Mouse (Mus musculus): ENCODE data around the gene Dip2c. TPM values are rescaled to one million over a fixed set of nuclear protein-coding genes. Genes with fewer than 3 reads are reported as not detected.
A peak's percentile ranks its signal among the peaks of the same experiment; 100 is the strongest.

Dip2c gene
- polyA plus RNA-seq, 1 experiment from 2014 or later: 4.6 TPM

- Histone ChIP-seq H3K4me2 (ENCODE audit: low read depth, low read length) (no peak overlapping the region), H3K4me3 (ENCODE audit: low read length) (no peak overlapping the region), H3K4me1 (replicated peaks; ENCODE audit: control insufficient read depth, insufficient read depth, low read length) (no peaks in the 10 kb centered on the region), H3K27me3 (ENCODE audit: control insufficient read depth, insufficient read depth, low read depth, low read length) (no peaks in the 10 kb centered on the region), H3K27ac (ENCODE audit: low read length) (no peak overlapping the region), H3K9ac (ENCODE audit: low read length) (no peak overlapping the region), H3K36me3 (ENCODE audit: control insufficient read depth, insufficient read depth, low read length) (no peaks in the 10 kb centered on the region), H3K9me3 (ENCODE audit: control insufficient read depth, low read length) (no peaks in the 10 kb centered on the region)
- no peak for ATAC-seq (ENCODE audit: low read depth)
- WGBS: 50% methylated on average over 3 of the region's 3 CpGs
Observed at GRCm38 (mm10) chr13:9637949-9638348, 361.6 kb downstream of the Dip2c start.

GRCm38 (mm10) chr13:9648716-9649115 is 372.4 kb downstream of the Dip2c start:
- Histone ChIP-seq H3K9me3 (ENCODE audit: control insufficient read depth, low read length) (no peaks in the 10 kb centered on the region), H3K4me3 (ENCODE audit: low read length) (no peak overlapping the region), H3K36me3 (ENCODE audit: control insufficient read depth, insufficient read depth, low read length) (no peaks in the 10 kb centered on the region), H3K9ac (ENCODE audit: low read length) (no peak overlapping the region), H3K4me2 (ENCODE audit: low read depth, low read length) (no peak overlapping the region), H3K27ac (ENCODE audit: low read length) (no peak overlapping the region), H3K27me3 (ENCODE audit: control insufficient read depth, insufficient read depth, low read depth, low read length) (no peaks in the 10 kb centered on the region), H3K4me1 (replicated peaks; ENCODE audit: control insufficient read depth, insufficient read depth, low read length) (no peaks in the 10 kb centered on the region)
- no peak for ATAC-seq (ENCODE audit: low read depth)
- 87% methylated on average over 13 of the region's 13 CpGs for WGBS

GRCm38 (mm10) chr13:9649894-9650293 is 373.6 kb downstream of the Dip2c start:
- 85% methylated on average over 1 of the region's 1 CpGs for WGBS
- Histone ChIP-seq H3K4me2 (ENCODE audit: low read depth, low read length) (no peak overlapping the region), H3K4me1 (replicated peaks; ENCODE audit: control insufficient read depth, insufficient read depth, low read length) (no peaks in the 10 kb centered on the region), H3K9me3 (ENCODE audit: control insufficient read depth, low read length) (no peaks in the 10 kb centered on the region), H3K36me3 (ENCODE audit: control insufficient read depth, insufficient read depth, low read length) (no peaks in the 10 kb centered on the region), H3K4me3 (ENCODE audit: low read length) (no peak overlapping the region), H3K27ac (ENCODE audit: low read length) (no peak overlapping the region), H3K27me3 (ENCODE audit: control insufficient read depth, insufficient read depth, low read depth, low read length) (no peaks in the 10 kb centered on the region), H3K9ac (ENCODE audit: low read length) (no peak overlapping the region)
- ATAC-seq (ENCODE audit: low read depth): no peak

GRCm38 (mm10) chr13:9650580-9650979 is 374.3 kb downstream of the Dip2c start:
- ATAC-seq (ENCODE audit: low read depth): no peak
- Histone ChIP-seq H3K4me3 (ENCODE audit: low read length) (no peak overlapping the region), H3K27ac (ENCODE audit: low read length) (no peak overlapping the region), H3K9ac (ENCODE audit: low read length) (no peak overlapping the region), H3K4me1 (replicated peaks; ENCODE audit: control insufficient read depth, insufficient read depth, low read length) (no peaks in the 10 kb centered on the region), H3K4me2 (ENCODE audit: low read depth, low read length) (no peak overlapping the region), H3K27me3 (ENCODE audit: control insufficient read depth, insufficient read depth, low read depth, low read length) (no peaks in the 10 kb centered on the region), H3K9me3 (ENCODE audit: control insufficient read depth, low read length) (no peaks in the 10 kb centered on the region), H3K36me3 (ENCODE audit: control insufficient read depth, insufficient read depth, low read length) (no peaks in the 10 kb centered on the region)

GRCm38 (mm10) chr13:9653018-9653417 is 376.7 kb downstream of the Dip2c start:
- no peak for ATAC-seq (ENCODE audit: low read depth)
- H3K36me3 ChIP-seq (ENCODE audit: control insufficient read depth, insufficient read depth, low read length): peaks cover 2% of the 10 kb centered on the region; the same call in 1 of the 2 replicates
- no peaks in the 10 kb centered on the region for H3K9me3 ChIP-seq (ENCODE audit: control insufficient read depth, low read length)
- H3K4me3 ChIP-seq (ENCODE audit: low read length): no peak overlapping the region
- H3K4me2 ChIP-seq (ENCODE audit: low read depth, low read length): no peak overlapping the region
- H3K27ac ChIP-seq (ENCODE audit: low read length): no peak overlapping the region
- WGBS: 76% methylated on average over 3 of the region's 3 CpGs
- no peaks in the 10 kb centered on the region for H3K27me3 ChIP-seq (ENCODE audit: control insufficient read depth, insufficient read depth, low read depth, low read length)
- H3K4me1 ChIP-seq (replicated peaks; ENCODE audit: control insufficient read depth, insufficient read depth, low read length): no peaks in the 10 kb centered on the region
- H3K9ac ChIP-seq (ENCODE audit: low read length): no peak overlapping the region

- H3K9me3 ChIP-seq (ENCODE audit: control insufficient read depth, low read length): no peaks in the 10 kb centered on the region
- no peak for ATAC-seq (ENCODE audit: low read depth)
- no peak overlapping the region for H3K4me2 ChIP-seq (ENCODE audit: low read depth, low read length)
- no peak overlapping the region for H3K27ac ChIP-seq (ENCODE audit: low read length)
- no peaks in the 10 kb centered on the region for H3K27me3 ChIP-seq (ENCODE audit: control insufficient read depth, insufficient read depth, low read depth, low read length)
- 91% methylated on average over 6 of the region's 6 CpGs for WGBS
- no peaks in the 10 kb centered on the region for H3K4me1 ChIP-seq (replicated peaks; ENCODE audit: control insufficient read depth, insufficient read depth, low read length)
- H3K4me3 ChIP-seq (ENCODE audit: low read length): no peak overlapping the region
- H3K36me3 ChIP-seq (ENCODE audit: control insufficient read depth, insufficient read depth, low read length): peaks cover 5% of the 10 kb centered on the region; the same call in 1 of the 2 replicates
- H3K9ac ChIP-seq (ENCODE audit: low read length): no peak overlapping the region
Observed at GRCm38 (mm10) chr13:9656613-9657012, 380.3 kb downstream of the Dip2c start.

- Histone ChIP-seq H3K4me2 (ENCODE audit: low read depth, low read length) (no peak overlapping the region), H3K9me3 (ENCODE audit: control insufficient read depth, low read length) (no peaks in the 10 kb centered on the region), H3K27me3 (ENCODE audit: control insufficient read depth, insufficient read depth, low read depth, low read length) (no peaks in the 10 kb centered on the region), H3K27ac (ENCODE audit: low read length) (no peak overlapping the region), H3K9ac (ENCODE audit: low read length) (no peak overlapping the region), H3K4me3 (ENCODE audit: low read length) (no peak overlapping the region), H3K36me3 (ENCODE audit: control insufficient read depth, insufficient read depth, low read length) (peaks cover 7% of the 10 kb centered on the region), H3K4me1 (replicated peaks; ENCODE audit: control insufficient read depth, insufficient read depth, low read length) (no peaks in the 10 kb centered on the region)
- no peak for ATAC-seq (ENCODE audit: low read depth)
- WGBS: 59% methylated on average over 1 of the region's 1 CpGs
Observed at GRCm38 (mm10) chr13:9660711-9661110, 384.4 kb downstream of the Dip2c start.

GRCm38 (mm10) chr13:9663593-9663992 is 387.3 kb downstream of the Dip2c start:
- no peaks in the 10 kb centered on the region for H3K9me3 ChIP-seq (ENCODE audit: control insufficient read depth, low read length)
- WGBS: 89% methylated on average over 1 of the region's 1 CpGs
- no peak overlapping the region for H3K27ac ChIP-seq (ENCODE audit: low read length)
- peaks cover 8% of the 10 kb centered on the region for H3K4me1 ChIP-seq (replicated peaks; ENCODE audit: control insufficient read depth, insufficient read depth, low read length)
- no peaks in the 10 kb centered on the region for H3K27me3 ChIP-seq (ENCODE audit: control insufficient read depth, insufficient read depth, low read depth, low read length)
- H3K4me3 ChIP-seq (ENCODE audit: low read length): no peak overlapping the region
- no peak overlapping the region for H3K4me2 ChIP-seq (ENCODE audit: low read depth, low read length)
- peaks cover 5% of the 10 kb centered on the region for H3K36me3 ChIP-seq (ENCODE audit: control insufficient read depth, insufficient read depth, low read length)
- ATAC-seq (ENCODE audit: low read depth): no peak
- H3K9ac ChIP-seq (ENCODE audit: low read length): no peak overlapping the region

GRCm38 (mm10) chr13:9667954-9668496 is 391.7 kb downstream of the Dip2c start:
- no peaks in the 10 kb centered on the region; the same call in 1 of the 2 replicates for H3K36me3 ChIP-seq (ENCODE audit: control insufficient read depth, insufficient read depth, low read length)
- H3K27me3 ChIP-seq (ENCODE audit: control insufficient read depth, insufficient read depth, low read depth, low read length): no peaks in the 10 kb centered on the region
- peaks cover 8% of the 10 kb centered on the region for H3K4me1 ChIP-seq (replicated peaks; ENCODE audit: control insufficient read depth, insufficient read depth, low read length)
- 50% methylated on average over 7 of the region's 7 CpGs for WGBS
- H3K9ac ChIP-seq (ENCODE audit: low read length): no peak overlapping the region
- no peaks in the 10 kb centered on the region for H3K9me3 ChIP-seq (ENCODE audit: control insufficient read depth, low read length)
- H3K4me3 ChIP-seq (ENCODE audit: low read length): no peak overlapping the region
- ATAC-seq (ENCODE audit: low read depth): peak; percentile 86
- no peak overlapping the region for H3K27ac ChIP-seq (ENCODE audit: low read length)
- no peak overlapping the region for H3K4me2 ChIP-seq (ENCODE audit: low read depth, low read length)

- 93% methylated on average over 5 of the region's 5 CpGs for WGBS
- Histone ChIP-seq H3K27ac (ENCODE audit: low read length) (no peak overlapping the region), H3K9me3 (ENCODE audit: control insufficient read depth, low read length) (no peaks in the 10 kb centered on the region), H3K4me2 (ENCODE audit: low read depth, low read length) (no peak overlapping the region), H3K4me1 (replicated peaks; ENCODE audit: control insufficient read depth, insufficient read depth, low read length) (peaks cover 8% of the 10 kb centered on the region), H3K27me3 (ENCODE audit: control insufficient read depth, insufficient read depth, low read depth, low read length) (no peaks in the 10 kb centered on the region), H3K9ac (ENCODE audit: low read length) (no peak overlapping the region), H3K4me3 (ENCODE audit: low read length) (no peak overlapping the region), H3K36me3 (ENCODE audit: control insufficient read depth, insufficient read depth, low read length) (no peaks in the 10 kb centered on the region; the same call in 1 of the 2 replicates)
- ATAC-seq (ENCODE audit: low read depth): no peak
Observed at GRCm38 (mm10) chr13:9669246-9669645, 392.9 kb downstream of the Dip2c start.

Measured in lung, embryonic 16.5 days (tissue).